Mouse (Mus musculus): Measurements from ENCODE around the gene Ccdc3.

Gene Ccdc3

GRCm38 (mm10) chr2:5137500-5138286 is at the start of gene Ccdc3:
Ccdc3 (plus strand) TSS chr2:5137776.
- DNase-seq: no peak

GRCm38 (mm10) chr2:5090385-5090784 is 47.2 kb upstream of the Ccdc3 start:
- peak; percentile 33 for DNase-seq

GRCm38 (mm10) chr2:5094876-5095275 is 42.7 kb upstream of the Ccdc3 start:
- no peak for DNase-seq

- DNase-seq: no peak
Observed at GRCm38 (mm10) chr2:5095316-5095715, 42.3 kb upstream of the Ccdc3 start.

- DNase-seq: peak; percentile 24
Observed at GRCm38 (mm10) chr2:5097786-5098445, 39.7 kb upstream of the Ccdc3 start.

- no peak for DNase-seq
Observed at GRCm38 (mm10) chr2:5099176-5099575, 38.4 kb upstream of the Ccdc3 start.

GRCm38 (mm10) chr2:5101743-5102245 is 35.8 kb upstream of the Ccdc3 start:
- no peak for DNase-seq

- DNase-seq: no peak
Observed at GRCm38 (mm10) chr2:5102891-5103290, 34.7 kb upstream of the Ccdc3 start.

- DNase-seq: no peak
Observed at GRCm38 (mm10) chr2:5112785-5113291, 24.7 kb upstream of the Ccdc3 start.

- no peak for DNase-seq
Observed at GRCm38 (mm10) chr2:5114386-5114785, 23.2 kb upstream of the Ccdc3 start.

- no peak for DNase-seq
Observed at GRCm38 (mm10) chr2:5116856-5117532, 20.6 kb upstream of the Ccdc3 start.

GRCm38 (mm10) chr2:5125506-5125905 is 12.1 kb upstream of the Ccdc3 start:
- DNase-seq: no peak

GRCm38 (mm10) chr2:5127369-5127768 is 10.2 kb upstream of the Ccdc3 start:
- peak; percentile 27 for DNase-seq

- DNase-seq: no peak
Observed at GRCm38 (mm10) chr2:5129099-5129498, 8.5 kb upstream of the Ccdc3 start.

GRCm38 (mm10) chr2:5132046-5132445 is 5.5 kb upstream of the Ccdc3 start:
- DNase-seq: no peak

GRCm38 (mm10) chr2:5134959-5135743 is 2.4 kb upstream of the Ccdc3 start:
- no peak for DNase-seq

GRCm38 (mm10) chr2:5139961-5140360 is 2.4 kb downstream of the Ccdc3 start:
- no peak for DNase-seq

GRCm38 (mm10) chr2:5144446-5144845 is 6.9 kb downstream of the Ccdc3 start:
- no peak for DNase-seq

GRCm38 (mm10) chr2:5147907-5148306 is 10.3 kb downstream of the Ccdc3 start:
- no peak for DNase-seq

- DNase-seq: no peak
Observed at GRCm38 (mm10) chr2:5154711-5155110, 17.1 kb downstream of the Ccdc3 start.

- DNase-seq: no peak
Observed at GRCm38 (mm10) chr2:5160236-5160848, 22.8 kb downstream of the Ccdc3 start.

Measured in layer of hippocampus, adult 9-11 months (tissue).